Mouse (Mus musculus) adrenal gland, adult (tissue): ENCODE results near the gene Cd274.

Source experiments
- DNase-seq, 2 experiments: peaks; one replicate each; pipeline ENCODE4 v3.0.0; 2022 to 2023; ENCODE audit warnings: low spot score in 1 of 2; ENCODE audit not compliant: inconsistent age in 2 of 2

Gene Cd274

DNA sequence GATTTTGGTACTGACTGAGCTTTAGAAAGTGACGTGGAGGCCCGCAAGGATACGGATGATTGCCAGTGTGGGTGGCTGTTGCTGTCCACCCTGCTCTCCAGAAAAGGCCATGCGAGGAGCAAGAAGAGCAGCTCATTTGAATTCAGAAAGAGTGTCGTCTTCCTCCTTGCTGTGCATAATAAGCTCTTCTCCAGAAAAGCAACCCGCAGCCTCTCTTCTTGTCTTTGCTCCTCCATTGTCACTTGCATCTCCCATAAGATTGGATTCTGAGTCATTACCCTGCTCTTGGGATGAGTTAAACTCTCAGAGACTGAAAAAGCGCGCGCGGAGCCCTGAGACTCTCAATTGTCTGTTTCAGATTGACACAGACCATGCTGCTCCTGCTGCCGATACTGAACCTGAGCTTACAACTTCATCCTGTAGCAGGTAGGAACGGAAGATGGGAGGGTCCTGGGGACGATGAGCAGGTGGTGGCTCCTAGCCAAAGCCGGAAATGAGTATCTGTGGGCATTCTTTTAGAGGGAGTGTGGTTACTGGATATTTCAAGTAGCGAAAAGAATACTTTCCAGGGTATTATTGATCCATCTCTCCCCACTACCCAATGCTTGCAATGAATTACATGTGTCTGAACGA, 54.9 kb downstream of the Cd274 start:
- no peak for DNase-seq

DNA sequence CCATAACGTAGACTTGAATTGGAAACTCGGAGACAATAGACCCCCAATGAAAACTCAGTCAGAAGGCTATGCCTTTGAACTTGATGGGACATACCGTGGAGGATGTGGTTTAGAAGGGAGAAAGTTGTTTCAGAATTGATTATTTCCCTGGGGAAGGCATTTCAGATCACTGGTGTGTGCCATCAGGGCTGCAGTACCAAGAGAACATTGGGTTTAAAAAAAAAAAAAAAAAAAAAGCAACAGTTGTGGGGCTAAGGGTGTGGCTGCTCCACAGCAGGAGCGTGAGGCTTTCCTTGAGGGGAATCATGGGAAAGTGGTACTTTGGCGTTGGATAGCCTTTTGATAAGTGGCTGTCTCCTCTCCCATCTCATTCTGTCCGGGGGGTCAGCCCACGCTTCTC, 55.5 kb downstream of the Cd274 start:
- no peak for DNase-seq

DNA sequence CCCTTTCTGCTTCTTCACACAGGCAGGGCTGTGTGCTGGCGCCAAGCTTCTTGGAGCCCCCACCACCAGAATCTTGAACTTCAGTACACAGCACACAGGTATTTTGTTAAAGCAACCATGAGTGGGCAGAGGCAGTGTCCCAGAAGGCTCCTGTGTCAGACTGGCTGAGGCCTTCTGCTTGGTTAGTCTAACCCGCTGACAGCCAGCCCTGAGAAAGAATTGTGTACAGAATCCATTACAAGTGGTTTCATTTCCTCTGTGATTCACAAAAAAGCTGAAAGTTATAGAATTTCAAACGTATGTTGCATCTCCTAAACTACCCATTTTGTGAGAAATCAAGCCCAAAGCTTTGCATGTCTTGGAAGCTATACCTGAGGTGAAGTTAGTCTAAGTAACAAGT, 63.3 kb downstream of the Cd274 start:
- no peak for DNase-seq

DNA sequence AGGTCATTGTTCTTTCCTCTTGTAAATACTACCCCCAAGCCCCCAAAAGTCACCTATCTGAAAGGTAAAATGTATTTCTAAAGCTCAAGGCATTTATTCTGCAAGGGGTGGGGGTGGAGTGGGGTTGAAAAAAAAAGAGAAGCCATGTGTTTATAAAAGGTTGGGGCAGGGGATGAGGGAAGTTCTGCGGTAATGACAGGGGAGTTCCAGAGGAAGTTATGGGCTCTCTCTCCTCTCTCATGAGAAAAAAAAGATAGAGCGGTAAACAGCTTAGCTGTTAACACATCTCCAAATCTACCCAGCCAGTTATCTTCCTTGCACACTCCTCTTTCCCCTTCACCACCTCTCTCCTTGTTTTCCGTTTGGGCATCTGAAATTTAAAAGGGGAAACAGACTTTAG, 63.7 kb downstream of the Cd274 start:
- no peak for DNase-seq

DNA sequence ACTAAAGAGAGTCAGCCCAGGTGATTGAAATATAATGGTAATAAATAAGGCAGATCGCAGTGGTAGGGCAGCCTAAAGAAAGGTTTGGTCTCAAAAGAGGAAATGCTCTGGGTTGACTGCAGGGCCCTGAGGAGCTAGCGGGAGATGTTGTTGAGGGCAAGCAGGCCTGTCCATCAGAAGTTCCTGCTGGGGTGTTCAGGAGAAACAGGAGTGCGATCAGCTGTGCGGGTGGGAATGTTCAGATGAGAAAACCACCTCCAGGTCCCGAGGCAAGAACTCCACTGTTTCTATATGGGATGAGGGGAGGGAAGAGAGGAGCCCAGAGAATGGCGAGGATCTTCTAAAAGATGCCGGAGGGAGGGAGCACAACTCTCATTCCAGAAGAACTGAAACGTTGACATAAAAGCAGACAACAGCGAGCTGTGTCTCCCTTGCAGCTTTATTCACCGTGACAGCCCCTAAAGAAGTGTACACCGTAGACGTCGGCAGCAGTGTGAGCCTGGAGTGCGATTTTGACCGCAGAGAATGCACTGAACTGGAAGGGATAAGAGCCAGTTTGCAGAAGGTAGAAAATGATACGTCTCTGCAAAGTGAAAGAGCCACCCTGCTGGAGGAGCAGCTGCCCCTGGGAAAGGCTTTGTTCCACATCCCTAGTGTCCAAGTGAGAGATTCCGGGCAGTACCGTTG, 69.7 kb downstream of the Cd274 start:
- DNase-seq: no peak
